Mouse (Mus musculus) mouse trophoblast stem cell (cell line): ENCODE data around the gene Gm3183.
"Not testable (repeated sequence)": the region's sequence is repeated elsewhere in the genome, so short reads cannot be mapped to it uniquely, and the experiment has no call there.

Source experiments
- in situ Hi-C, 2 experiments: fragments of 300-500 bp; cut with MseI, MboI; formaldehyde crosslinking; loops; 2 replicates in 1 of 2; 3 replicates in 1 of 2; pipeline ENCODE4 v1.15.1; 2025

The Gm3183 gene

DNA sequence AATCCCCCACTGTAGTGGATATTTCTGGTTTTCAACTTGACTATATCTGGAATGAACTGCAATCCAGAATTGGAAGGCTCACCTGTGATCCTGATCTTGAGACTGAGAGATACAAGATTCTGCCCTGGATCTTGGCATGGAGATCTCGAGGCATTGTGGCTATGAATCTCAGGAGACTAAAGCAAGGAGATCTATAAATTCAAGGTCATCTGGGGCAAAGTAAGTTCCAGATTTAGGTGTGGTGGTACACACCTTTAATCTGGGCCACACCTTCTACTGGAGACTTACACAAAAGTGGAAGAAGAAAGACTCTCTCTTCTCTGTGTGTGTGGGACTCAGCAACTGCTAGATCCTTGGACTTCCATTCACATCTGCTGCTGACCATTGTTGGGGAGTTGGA, at the start of gene Gm3183:
Gene Gm3183, plus strand, starts transcription at position 301 of the 400 bp plus-strand sequence.
- in situ Hi-C loops: not testable (repeated sequence)
